Mouse (Mus musculus) stomach, embryonic 14.5 days (tissue): ENCODE measurements around the gene Methig1. TPM values are rescaled to one million over a fixed set of nuclear protein-coding genes. Genes with fewer than 3 reads are reported as not detected.

ENCODE experiments used
- ATAC-seq: fragments of 200-750 bp; cut with Nextera tagmentation; 2 replicates; pipeline ENCODE4 v1.8.0; 2017; ENCODE audit warnings: low read depth, moderate TSS enrichment; ENCODE audit not compliant: insufficient number of reproducible peaks, insufficient read depth, low FRiP score
- H3K27ac ChIP-seq: fragments of 300-500 bp; sonication (generic); 2 replicates; pipeline ENCODE4 v1.5.1; 2014; ENCODE audit warnings: mild to moderate bottlenecking, low read length, moderate library complexity, mixed read lengths
- H3K27me3 ChIP-seq: fragments of 300-500 bp; sonication (generic); 2 replicates; pipeline ENCODE4 v1.6.1; 2014; ENCODE audit warnings: low read length, control low read depth, mixed read lengths; ENCODE audit not compliant: control insufficient read depth, insufficient read depth
- H3K36me3 ChIP-seq: fragments of 300-500 bp; sonication (generic); 2 replicates; pipeline ENCODE4 v1.6.1; 2014; ENCODE audit warnings: mild to moderate bottlenecking, control low read depth, low read length, moderate library complexity, mixed read lengths; ENCODE audit not compliant: control insufficient read depth, insufficient read depth
- H3K4me1 ChIP-seq: fragments of 300-500 bp; sonication (generic); 2 replicates; pipeline ENCODE4 v1.6.1; 2014; ENCODE audit warnings: low read length, control low read depth, mixed read lengths; ENCODE audit not compliant: control insufficient read depth, insufficient read depth
- H3K4me2 ChIP-seq: fragments of 300-500 bp; sonication (generic); replicated peaks from 2 replicates; pipeline ENCODE4 v1.6.1; 2014; ENCODE audit warnings: low read depth, low read length, control low read depth
- H3K4me3 ChIP-seq: fragments of 300-500 bp; sonication (generic); 2 replicates; pipeline ENCODE4 v1.5.1; 2014; ENCODE audit warnings: low read depth, low read length, control low read depth
- H3K9ac ChIP-seq: fragments of 300-500 bp; sonication (generic); replicated peaks from 2 replicates; pipeline ENCODE4 v1.6.1; 2014; ENCODE audit warnings: low read depth, mild to moderate bottlenecking, control low read depth, low read length, moderate library complexity, mixed read lengths
- H3K9me3 ChIP-seq: fragments of 300-500 bp; sonication (generic); 2 replicates; pipeline ENCODE4 v1.6.1; 2016; ENCODE audit warnings: low read depth, low read length, control low read depth; ENCODE audit not compliant: control insufficient read depth
- WGBS: fragments of 180-500 bp; shearing (Covaris S2); extraction: QIAGEN DNeasy Blood & Tissue Kit; methylation state at CpG from one replicate; pipeline ENCODE4 v1.1.7; 2014; 5-methylcytosine and 5-hydroxymethylcytosine counted together
- polyA plus RNA-seq: library from polyadenylated mRNA; unstranded; fragments of >200 nt; fragmentation: Nextera tagmentation; extraction: Ambion mirVana; gene quantifications from 2 replicates; pipeline ENCODE4 v1.2.1, GENCODE M21; 2014

Methig1 gene
- polyA plus RNA-seq, 1 experiment from 2014 or later = 0.41 TPM

DNA sequence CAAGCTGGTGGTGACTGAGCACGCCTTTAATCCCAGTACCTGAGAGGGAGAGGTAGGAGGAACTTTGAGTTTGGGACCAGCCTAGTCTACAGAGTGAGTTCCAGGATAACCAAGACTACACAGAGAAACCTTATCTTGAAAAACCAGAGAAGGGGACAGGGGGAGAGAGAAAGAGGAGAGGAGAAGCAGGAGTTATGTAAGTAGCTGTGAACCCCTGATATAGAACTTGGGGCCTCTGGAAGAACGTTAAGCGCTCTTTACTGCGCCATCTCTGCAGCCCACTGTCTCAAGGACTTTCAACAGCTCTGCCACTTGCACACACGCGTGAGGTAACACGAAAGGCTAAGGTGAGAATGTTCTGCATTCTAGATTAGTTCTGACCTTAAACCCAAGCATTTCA is 38.6 kb downstream of the Methig1 start:
- no peak overlapping the region for H3K27ac ChIP-seq
- no peaks in the 10 kb centered on the region for H3K9me3 ChIP-seq
- ATAC-seq = no peak
- no peak overlapping the region for H3K9ac ChIP-seq
- H3K4me2 ChIP-seq = no peak overlapping the region
- no peaks in the 10 kb centered on the region for H3K27me3 ChIP-seq
- no peak overlapping the region for H3K4me3 ChIP-seq
- H3K36me3 ChIP-seq = peaks cover 18% of the 10 kb centered on the region
- no peaks in the 10 kb centered on the region for H3K4me1 ChIP-seq
- 92% methylated on average over 7 of the region's 7 CpGs for WGBS

DNA sequence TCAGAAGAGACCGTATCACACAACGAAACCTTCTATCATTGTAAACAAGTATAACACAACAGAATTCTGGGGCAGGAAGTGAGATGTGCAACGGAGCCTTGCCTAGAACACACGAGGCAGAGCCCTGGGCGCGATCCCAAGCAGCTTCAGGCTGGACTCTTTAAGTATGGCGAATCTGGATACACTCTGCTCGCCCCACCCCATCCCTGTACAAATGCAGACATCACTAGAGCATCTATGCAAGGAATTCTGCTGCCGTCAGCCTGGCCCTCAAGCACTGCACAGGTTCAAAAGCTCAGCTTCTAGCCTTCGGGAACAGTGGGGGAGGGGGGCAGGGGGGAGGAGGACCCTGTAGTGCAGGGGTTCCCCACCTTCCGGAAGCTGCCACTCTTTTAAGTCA is 40.1 kb downstream of the Methig1 start:
- H3K27ac ChIP-seq = no peak overlapping the region
- WGBS = 81% methylated on average over 11 of the region's 11 CpGs
- H3K36me3 ChIP-seq = peaks cover 21% of the 10 kb centered on the region
- H3K4me1 ChIP-seq = no peaks in the 10 kb centered on the region
- no peak overlapping the region for H3K4me3 ChIP-seq
- H3K9ac ChIP-seq = no peak overlapping the region
- no peaks in the 10 kb centered on the region for H3K27me3 ChIP-seq
- ATAC-seq = no peak
- no peaks in the 10 kb centered on the region for H3K9me3 ChIP-seq
- H3K4me2 ChIP-seq = no peak overlapping the region

DNA sequence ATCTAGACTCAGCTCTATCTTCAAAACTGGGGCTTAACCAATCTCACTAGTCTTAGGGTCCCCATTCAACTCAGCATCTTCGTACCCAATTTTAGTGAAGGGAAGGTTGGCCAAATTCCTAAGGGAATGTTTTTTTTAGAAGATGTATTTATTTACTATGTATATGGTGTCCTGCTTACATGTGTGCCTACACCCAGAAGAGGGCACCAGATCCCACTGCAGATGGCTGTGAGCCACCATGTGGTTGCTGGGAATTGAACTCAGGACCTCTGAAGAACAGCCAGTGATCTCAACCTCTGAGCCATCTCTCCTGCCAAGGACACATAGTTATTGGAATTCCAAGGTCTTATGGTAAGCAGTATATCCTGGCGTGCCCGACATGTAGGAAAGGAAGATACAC is 42.6 kb downstream of the Methig1 start:
- no peaks in the 10 kb centered on the region for H3K27me3 ChIP-seq
- 99% methylated on average over 3 of the region's 3 CpGs for WGBS
- no peaks in the 10 kb centered on the region for H3K9me3 ChIP-seq
- H3K4me3 ChIP-seq = no peak overlapping the region
- H3K4me2 ChIP-seq = no peak overlapping the region
- peaks cover 39% of the 10 kb centered on the region for H3K36me3 ChIP-seq
- no peak overlapping the region for H3K9ac ChIP-seq
- no peaks in the 10 kb centered on the region for H3K4me1 ChIP-seq
- no peak for ATAC-seq
- no peak overlapping the region for H3K27ac ChIP-seq

DNA sequence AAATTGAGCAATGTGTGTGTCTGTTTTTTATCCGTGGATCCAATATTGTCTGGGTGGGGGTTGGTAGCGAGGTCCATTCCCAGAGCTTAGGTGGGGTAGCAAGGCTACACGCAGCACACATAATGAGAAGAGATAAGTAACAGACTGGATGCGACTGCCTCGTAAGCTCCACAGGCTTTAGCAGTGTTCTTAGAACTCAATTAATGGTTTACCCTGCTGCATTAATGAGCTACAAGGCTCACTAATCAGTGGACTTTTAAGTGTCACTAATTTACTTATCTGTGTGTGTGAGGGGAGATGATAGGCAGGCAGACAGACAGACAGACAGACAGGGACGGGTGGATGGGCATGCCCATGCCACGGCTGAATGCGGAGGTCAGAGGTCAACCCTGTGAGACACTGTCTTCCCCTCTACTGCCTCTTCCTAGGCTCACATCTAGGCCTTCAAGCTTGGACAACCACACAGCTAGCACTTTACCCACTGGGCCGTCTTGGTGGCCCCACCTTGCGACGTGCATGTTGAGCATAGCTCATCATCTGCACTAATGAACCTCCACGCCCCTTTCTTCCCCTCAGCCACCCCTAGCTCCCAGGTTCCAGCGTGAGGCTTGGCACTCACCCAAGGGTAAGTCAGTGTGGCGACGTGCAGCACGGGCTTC is 47.8 kb downstream of the Methig1 start:
- Histone ChIP-seq H3K27me3 (no peaks in the 10 kb centered on the region), H3K9ac (no peak overlapping the region), H3K36me3 (peaks cover 48% of the 10 kb centered on the region), H3K4me2 (no peak overlapping the region), H3K4me1 (no peaks in the 10 kb centered on the region), H3K27ac (no peak overlapping the region), H3K4me3 (no peak overlapping the region), H3K9me3 (no peaks in the 10 kb centered on the region)
- ATAC-seq = no peak
- 85% methylated on average over 16 of the region's 16 CpGs for WGBS

DNA sequence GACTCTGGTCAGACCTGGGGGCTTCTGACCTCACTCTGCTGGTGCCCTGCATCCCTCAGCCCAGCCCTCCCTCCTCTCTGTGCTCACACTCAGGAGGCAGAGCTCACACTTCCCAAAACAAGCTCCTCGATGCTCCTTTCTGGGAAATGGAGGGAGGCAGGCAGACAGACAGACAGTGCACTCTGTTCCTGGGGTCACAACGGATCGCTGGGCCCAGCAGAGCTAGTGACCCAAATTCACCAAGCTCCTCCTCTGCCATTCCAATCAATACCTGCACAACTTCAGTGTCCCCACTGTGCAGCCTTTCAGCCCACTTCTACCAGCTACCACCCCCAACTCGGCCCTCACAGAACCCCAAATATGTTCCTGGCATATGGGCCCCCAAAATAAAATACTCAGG is 48.9 kb downstream of the Methig1 start:
- Histone ChIP-seq H3K36me3 (peaks cover 49% of the 10 kb centered on the region), H3K27me3 (no peaks in the 10 kb centered on the region)
- WGBS = 94% methylated on average over 4 of the region's 4 CpGs

DNA sequence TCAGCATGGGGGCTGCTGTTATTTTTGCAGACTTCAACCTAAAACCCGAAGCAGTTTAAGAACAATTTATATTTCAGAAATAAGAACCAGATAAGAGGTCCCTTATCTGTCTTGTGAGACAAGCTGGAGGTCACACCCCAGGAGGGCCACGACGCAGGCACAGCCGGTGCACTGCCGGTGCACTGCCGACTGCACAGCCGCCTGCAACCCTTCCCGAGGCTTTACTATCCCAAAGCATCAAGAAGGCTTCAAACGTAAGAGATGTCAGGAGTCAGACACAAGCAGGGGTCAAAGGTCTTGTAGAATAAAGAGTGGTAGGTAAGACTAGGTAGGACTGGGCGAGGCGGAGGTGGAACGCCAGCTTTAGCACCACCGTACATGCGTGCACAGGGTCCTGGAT is 49.4 kb downstream of the Methig1 start:
- Histone ChIP-seq H3K27me3 (no peaks in the 10 kb centered on the region), H3K4me1 (no peaks in the 10 kb centered on the region), H3K4me3 (no peak overlapping the region), H3K27ac (no peak overlapping the region), H3K9me3 (no peaks in the 10 kb centered on the region), H3K9ac (no peak overlapping the region), H3K36me3 (peaks cover 49% of the 10 kb centered on the region), H3K4me2 (no peak overlapping the region)
- 84% methylated on average over 14 of the region's 14 CpGs for WGBS
- no peak for ATAC-seq

More for the DNA sequence above, 48.9 kb downstream of the Methig1 start:
- H3K4me2 ChIP-seq = no peak overlapping the region
- no peak overlapping the region for H3K27ac ChIP-seq
- ATAC-seq = no peak
- no peaks in the 10 kb centered on the region for H3K9me3 ChIP-seq
- H3K4me1 ChIP-seq = no peaks in the 10 kb centered on the region
- no peak overlapping the region for H3K9ac ChIP-seq
- H3K4me3 ChIP-seq = no peak overlapping the region

DNA sequence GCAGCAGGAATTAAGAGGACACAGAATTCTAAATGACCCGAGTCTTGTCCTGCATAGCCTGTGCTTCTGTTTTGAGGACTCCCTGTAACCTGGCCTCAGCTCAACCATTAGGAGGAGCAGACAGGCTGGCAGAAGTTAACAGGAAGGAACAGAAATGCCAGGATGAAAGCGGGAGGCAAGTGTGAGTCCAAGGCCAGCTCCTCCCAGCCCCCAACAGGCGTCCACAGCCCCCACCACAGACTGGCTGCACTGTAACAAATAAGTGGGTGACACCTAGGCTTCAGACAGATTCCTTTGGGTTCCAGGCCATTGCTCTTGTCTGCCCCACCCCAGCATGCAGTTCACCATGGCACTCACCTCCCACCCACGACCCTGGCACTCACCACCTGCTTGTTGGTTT is 49.8 kb downstream of the Methig1 start:
- no peaks in the 10 kb centered on the region for H3K4me1 ChIP-seq
- no peak overlapping the region for H3K9ac ChIP-seq
- 81% methylated on average over 4 of the region's 4 CpGs for WGBS
- no peak for ATAC-seq
- no peaks in the 10 kb centered on the region for H3K9me3 ChIP-seq
- no peaks in the 10 kb centered on the region for H3K27me3 ChIP-seq
- H3K4me3 ChIP-seq = no peak overlapping the region
- peaks cover 49% of the 10 kb centered on the region for H3K36me3 ChIP-seq
- H3K4me2 ChIP-seq = no peak overlapping the region
- no peak overlapping the region for H3K27ac ChIP-seq

DNA sequence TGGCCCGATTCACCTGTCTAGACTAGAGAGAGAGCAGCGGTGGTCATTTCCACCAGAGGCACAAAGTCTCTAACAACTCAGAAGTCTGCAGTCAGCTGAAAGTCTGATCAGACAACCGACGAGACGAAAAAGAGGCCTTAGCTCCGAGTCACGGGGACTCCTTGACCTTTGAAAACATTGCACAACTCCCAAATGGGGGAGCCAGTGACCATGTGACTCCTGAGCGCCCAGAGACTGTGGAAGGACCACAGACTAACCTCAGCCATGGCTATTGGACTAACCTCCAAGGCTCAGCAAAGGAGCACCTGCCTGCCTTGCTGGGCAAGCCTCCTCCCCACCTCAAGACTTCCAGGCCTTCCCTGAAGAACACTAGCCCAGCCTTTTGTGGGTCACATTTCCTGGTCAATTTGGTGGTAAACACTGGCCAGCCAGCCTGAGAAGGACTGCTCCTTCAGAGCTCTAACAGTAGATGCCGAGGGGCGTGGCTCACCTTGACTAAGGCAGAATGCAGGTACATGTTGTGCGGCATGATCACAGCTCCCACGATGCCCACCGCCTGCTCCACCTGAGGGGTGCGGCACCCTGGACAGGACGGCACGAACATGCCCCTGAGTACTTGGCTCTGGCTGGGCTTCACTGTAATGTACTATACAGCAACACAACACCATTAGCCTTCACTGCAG is 50.5 kb downstream of the Methig1 start:
- no peaks in the 10 kb centered on the region for H3K9me3 ChIP-seq
- WGBS = 88% methylated on average over 16 of the region's 16 CpGs
- no peak overlapping the region for H3K9ac ChIP-seq
- no peak overlapping the region for H3K4me3 ChIP-seq
- no peaks in the 10 kb centered on the region for H3K4me1 ChIP-seq
- H3K4me2 ChIP-seq = no peak overlapping the region
- H3K27me3 ChIP-seq = no peaks in the 10 kb centered on the region
- no peak overlapping the region for H3K27ac ChIP-seq
- no peak for ATAC-seq
- peaks cover 46% of the 10 kb centered on the region for H3K36me3 ChIP-seq

DNA sequence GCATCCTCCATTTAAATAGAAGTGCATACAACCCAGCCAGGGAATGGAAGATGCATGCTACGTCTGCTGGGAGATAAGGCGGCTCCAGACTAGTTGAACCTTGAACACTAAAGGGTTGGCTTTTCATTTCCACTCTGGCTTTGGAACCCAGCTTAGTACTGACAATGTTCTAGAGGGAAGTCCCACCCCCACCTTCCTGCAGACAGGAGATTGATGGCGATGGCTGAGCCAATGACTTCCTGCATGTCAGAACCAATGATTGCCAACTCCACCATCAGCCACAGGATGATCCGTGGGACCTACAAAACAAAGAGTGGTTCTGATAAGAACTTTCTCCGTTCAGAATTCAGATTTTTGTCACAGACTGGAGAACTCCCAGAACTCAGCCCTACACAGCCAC is 53.1 kb downstream of the Methig1 start:
- WGBS = 73% methylated on average over 5 of the region's 5 CpGs
- no peak overlapping the region for H3K9ac ChIP-seq
- no peak overlapping the region for H3K27ac ChIP-seq
- no peak overlapping the region for H3K4me2 ChIP-seq
- peaks cover 31% of the 10 kb centered on the region for H3K36me3 ChIP-seq
- no peaks in the 10 kb centered on the region for H3K27me3 ChIP-seq
- no peak overlapping the region for H3K4me3 ChIP-seq
- H3K4me1 ChIP-seq = no peaks in the 10 kb centered on the region
- ATAC-seq = no peak
- no peaks in the 10 kb centered on the region for H3K9me3 ChIP-seq
